Mouse (Mus musculus): ENCODE results near the gene Gpank1. TPM values are rescaled to one million over a fixed set of nuclear protein-coding genes. Genes with fewer than 3 reads are reported as not detected.

The Gpank1 gene
- polyA plus RNA-seq, 1 experiment from 2014 or later, result 10.0 TPM

DNA sequence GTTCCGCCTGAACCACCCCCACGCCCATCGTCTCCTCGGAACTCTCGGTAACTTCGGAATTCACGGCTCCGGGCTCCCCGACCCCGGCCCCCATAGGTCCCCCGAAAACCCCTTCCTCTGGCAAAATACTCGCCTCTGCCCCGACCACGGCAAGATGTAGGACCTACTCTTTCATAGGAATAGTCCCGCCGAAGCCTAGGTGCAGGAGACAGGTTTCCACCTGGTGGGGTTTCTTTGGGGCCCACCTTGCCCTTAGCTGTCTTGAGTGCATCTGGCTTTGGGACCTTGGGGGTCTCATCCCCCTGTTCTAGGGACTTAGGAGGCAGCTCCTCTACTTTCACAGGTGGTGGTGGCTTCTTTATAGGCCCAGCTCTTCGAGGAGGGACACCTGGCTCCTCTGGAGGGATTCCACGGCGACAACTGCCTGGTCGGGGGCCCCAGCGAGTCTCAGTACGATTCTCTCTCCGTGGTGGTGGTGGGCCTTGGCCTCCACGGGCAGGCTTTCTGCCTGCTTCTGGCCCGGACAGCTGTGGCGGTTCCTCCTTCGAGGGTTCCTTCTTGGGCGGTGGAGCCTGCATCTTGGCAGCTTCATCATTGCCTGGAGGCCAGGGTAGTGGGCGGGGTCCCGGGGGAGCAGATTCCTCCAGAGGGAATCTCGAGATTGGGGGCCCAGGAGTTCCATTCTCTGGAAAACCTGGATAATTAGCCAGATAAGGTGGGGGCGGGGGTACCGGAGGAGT is 35.4 kb downstream of the Gpank1 start:
- no peaks in the 10 kb centered on the region for H3K27me3 ChIP-seq (ENCODE audit: control insufficient read depth, insufficient read depth, low read length)
- H3K27ac ChIP-seq (replicated peaks in 1 of 2; ENCODE audit: control insufficient read depth in 1 of 2, insufficient read depth in 1 of 2, low read depth in 2 of 2, low read length in 2 of 2), result no peak overlapping the region
- no peak overlapping the region for H3K9ac ChIP-seq (ENCODE audit: low read length)
- peaks cover 0 to 3% of the 10 kb centered on the region in 2 experiments; a peak in 1 of 4 replicates for H3K4me1 ChIP-seq (ENCODE audit: control insufficient read depth in 2 of 2, insufficient read depth in 2 of 2, low read length in 2 of 2)
- H3K4me3 ChIP-seq (ENCODE audit: control insufficient read depth in 1 of 2, insufficient read depth in 1 of 2, low read depth in 1 of 2, low read length in 2 of 2), result no peak overlapping the region
- no peak overlapping the region for H3K4me2 ChIP-seq (ENCODE audit: low read length)
- WGBS, result 87% methylated on average over 33 of the region's 33 CpGs
- peaks cover 100% of the 10 kb centered on the region for H3K36me3 ChIP-seq (ENCODE audit: control insufficient read depth, insufficient read depth, low read length)
- no peak for ATAC-seq (ENCODE audit: insufficient number of reproducible peaks, insufficient read depth, low FRiP score, low read depth)
- no peaks in the 10 kb centered on the region for H3K9me3 ChIP-seq (ENCODE audit: control insufficient read depth, low read length)

DNA sequence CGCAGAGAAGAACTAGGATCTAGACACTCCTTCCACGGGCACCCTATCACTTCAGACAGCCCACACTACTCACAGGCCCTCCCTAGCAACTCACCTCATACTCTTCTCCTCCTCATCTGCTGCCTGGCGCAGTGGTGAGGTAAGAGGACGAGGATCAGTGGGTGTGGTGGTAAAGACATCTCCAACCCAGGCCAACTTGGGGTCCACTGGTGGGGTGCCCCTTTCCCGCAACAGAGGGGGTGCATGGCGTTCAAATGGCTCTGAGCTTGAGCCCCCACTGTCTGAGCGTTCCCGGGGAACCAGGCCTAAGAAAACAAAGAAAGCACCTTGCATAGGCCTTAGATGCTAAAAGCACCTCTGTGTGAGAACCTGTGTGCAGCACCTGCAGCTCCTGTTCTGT is 36.0 kb downstream of the Gpank1 start:
- WGBS, result 85% methylated on average over 8 of the region's 8 CpGs

DNA sequence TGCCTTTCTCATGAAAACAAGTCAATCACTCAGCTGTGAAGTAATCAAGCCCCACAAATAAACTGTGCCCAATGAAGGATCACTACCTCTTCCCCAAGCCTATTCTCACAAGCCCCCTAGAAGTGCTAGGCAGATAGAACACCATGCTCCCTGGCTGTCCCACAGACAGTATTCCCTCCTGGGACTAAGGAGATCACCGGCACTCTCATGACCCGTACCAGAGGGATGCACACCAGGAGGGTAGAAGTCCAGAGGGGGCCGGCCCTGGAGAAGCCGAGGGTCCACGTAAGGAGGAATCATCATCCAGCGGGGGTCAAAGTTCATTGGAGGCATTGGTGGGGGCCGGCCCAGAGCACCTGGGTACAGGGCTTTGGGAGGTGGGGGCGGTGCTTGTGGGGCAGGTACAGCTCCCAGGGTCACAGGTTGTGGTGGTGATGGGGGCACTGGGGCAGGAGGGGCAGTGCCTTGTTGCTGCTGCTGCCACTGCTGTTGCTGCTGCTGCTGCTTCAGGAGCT is 36.5 kb downstream of the Gpank1 start:
- Histone ChIP-seq H3K4me2 (ENCODE audit: low read length) (no peak overlapping the region), H3K4me1 (ENCODE audit: control insufficient read depth in 2 of 2, insufficient read depth in 2 of 2, low read length in 2 of 2) (peaks cover 3 to 14% of the 10 kb centered on the region in 2 experiments), H3K36me3 (ENCODE audit: control insufficient read depth, insufficient read depth, low read length) (peaks cover 95% of the 10 kb centered on the region), H3K27ac (replicated peaks in 1 of 2; ENCODE audit: control insufficient read depth in 1 of 2, insufficient read depth in 1 of 2, low read depth in 2 of 2, low read length in 2 of 2) (no peak overlapping the region), H3K27me3 (ENCODE audit: control insufficient read depth, insufficient read depth, low read length) (no peaks in the 10 kb centered on the region), H3K4me3 (ENCODE audit: control insufficient read depth in 1 of 2, insufficient read depth in 1 of 2, low read depth in 1 of 2, low read length in 2 of 2) (no peak overlapping the region), H3K9ac (ENCODE audit: low read length) (no peak overlapping the region), H3K9me3 (ENCODE audit: control insufficient read depth, low read length) (no peaks in the 10 kb centered on the region)
- no peak for ATAC-seq (ENCODE audit: insufficient number of reproducible peaks, insufficient read depth, low FRiP score, low read depth)
- 90% methylated on average over 8 of the region's 8 CpGs for WGBS

More for the DNA sequence above, 36.0 kb downstream of the Gpank1 start:
- no peak overlapping the region for H3K4me2 ChIP-seq (ENCODE audit: low read length)
- no peak overlapping the region for H3K27ac ChIP-seq (replicated peaks in 1 of 2; ENCODE audit: control insufficient read depth in 1 of 2, insufficient read depth in 1 of 2, low read depth in 2 of 2, low read length in 2 of 2)
- peaks cover 0 to 9% of the 10 kb centered on the region in 2 experiments; a peak in 2 of 4 replicates for H3K4me1 ChIP-seq (ENCODE audit: control insufficient read depth in 2 of 2, insufficient read depth in 2 of 2, low read length in 2 of 2)
- no peak overlapping the region for H3K9ac ChIP-seq (ENCODE audit: low read length)
- no peak overlapping the region for H3K4me3 ChIP-seq (ENCODE audit: control insufficient read depth in 1 of 2, insufficient read depth in 1 of 2, low read depth in 1 of 2, low read length in 2 of 2)
- ATAC-seq (ENCODE audit: insufficient number of reproducible peaks, insufficient read depth, low FRiP score, low read depth), result no peak
- no peaks in the 10 kb centered on the region for H3K9me3 ChIP-seq (ENCODE audit: control insufficient read depth, low read length)
- peaks cover 100% of the 10 kb centered on the region for H3K36me3 ChIP-seq (ENCODE audit: control insufficient read depth, insufficient read depth, low read length)
- no peaks in the 10 kb centered on the region for H3K27me3 ChIP-seq (ENCODE audit: control insufficient read depth, insufficient read depth, low read length)

DNA sequence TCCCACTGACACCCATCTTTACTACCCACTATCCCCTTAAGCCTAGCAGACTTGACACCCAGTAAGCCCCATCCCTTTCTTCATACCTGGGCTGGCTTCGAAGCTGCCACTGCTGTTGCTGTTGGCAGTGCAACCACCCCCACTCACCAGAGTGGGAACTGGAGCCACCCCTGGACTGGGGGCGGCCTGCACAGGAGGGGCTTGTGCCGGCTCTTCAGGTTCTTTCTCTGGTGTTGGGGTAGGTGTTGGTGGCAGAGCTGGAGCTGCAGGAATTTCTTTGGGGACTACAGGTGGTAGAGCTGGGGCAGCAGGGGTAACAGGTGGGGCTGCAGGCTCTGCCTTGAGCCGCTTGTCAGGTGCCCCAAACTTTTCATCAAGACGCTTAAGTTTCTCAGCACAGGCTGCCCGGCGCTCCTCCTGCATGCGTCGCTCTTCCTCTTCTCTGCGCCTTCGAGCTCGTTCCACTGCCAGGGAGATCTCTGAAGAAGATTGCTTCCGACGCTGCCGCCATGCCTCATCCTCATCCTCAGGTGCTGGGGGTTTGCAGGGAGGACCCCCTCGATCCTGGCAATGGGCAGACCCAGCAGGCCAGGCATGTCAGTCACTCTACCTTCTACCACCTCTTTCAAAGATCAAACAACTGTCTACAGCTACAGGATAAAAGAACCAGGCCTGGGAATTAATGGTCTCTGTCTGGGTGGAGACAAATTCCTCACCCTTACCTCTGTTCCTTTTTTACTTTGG is 37.8 kb downstream of the Gpank1 start:
- H3K36me3 ChIP-seq (ENCODE audit: control insufficient read depth, insufficient read depth, low read length), result peaks cover 82% of the 10 kb centered on the region
- peaks cover 5 to 23% of the 10 kb centered on the region in 2 experiments for H3K4me1 ChIP-seq (ENCODE audit: control insufficient read depth in 2 of 2, insufficient read depth in 2 of 2, low read length in 2 of 2)
- no peak overlapping the region for H3K9ac ChIP-seq (ENCODE audit: low read length)
- H3K9me3 ChIP-seq (ENCODE audit: control insufficient read depth, low read length), result no peaks in the 10 kb centered on the region
- H3K4me3 ChIP-seq (ENCODE audit: control insufficient read depth in 1 of 2, insufficient read depth in 1 of 2, low read depth in 1 of 2, low read length in 2 of 2), result no peak overlapping the region
- 92% methylated on average over 16 of the region's 16 CpGs for WGBS
- H3K27me3 ChIP-seq (ENCODE audit: control insufficient read depth, insufficient read depth, low read length), result no peaks in the 10 kb centered on the region
- ATAC-seq (ENCODE audit: insufficient number of reproducible peaks, insufficient read depth, low FRiP score, low read depth), result no peak
- H3K4me2 ChIP-seq (ENCODE audit: low read length), result no peak overlapping the region
- H3K27ac ChIP-seq (replicated peaks in 1 of 2; ENCODE audit: control insufficient read depth in 1 of 2, insufficient read depth in 1 of 2, low read depth in 2 of 2, low read length in 2 of 2), result no peak overlapping the region

DNA sequence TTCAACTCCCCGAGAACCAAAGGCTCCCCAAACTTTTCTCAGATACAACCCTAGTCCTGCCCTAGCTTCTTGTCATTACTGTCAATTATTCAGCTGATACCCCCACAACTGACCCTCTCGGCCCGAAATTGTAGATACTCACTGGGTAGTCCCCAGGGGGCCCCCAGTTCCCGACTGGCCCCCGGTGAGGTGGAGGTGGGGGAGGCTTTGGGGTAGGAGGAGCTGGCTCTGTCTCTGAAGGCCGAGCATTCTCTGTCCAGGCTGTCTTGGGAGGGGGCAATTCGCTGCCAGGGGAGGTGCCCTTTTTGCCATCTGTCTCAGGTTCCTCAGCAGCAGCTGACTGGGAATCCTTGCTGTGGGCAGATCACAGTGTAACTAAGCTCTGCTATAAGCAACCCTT is 38.4 kb downstream of the Gpank1 start:
- no peak overlapping the region for H3K9ac ChIP-seq (ENCODE audit: low read length)
- 84% methylated on average over 7 of the region's 7 CpGs for whole genome bisulfite sequencing

DNA sequence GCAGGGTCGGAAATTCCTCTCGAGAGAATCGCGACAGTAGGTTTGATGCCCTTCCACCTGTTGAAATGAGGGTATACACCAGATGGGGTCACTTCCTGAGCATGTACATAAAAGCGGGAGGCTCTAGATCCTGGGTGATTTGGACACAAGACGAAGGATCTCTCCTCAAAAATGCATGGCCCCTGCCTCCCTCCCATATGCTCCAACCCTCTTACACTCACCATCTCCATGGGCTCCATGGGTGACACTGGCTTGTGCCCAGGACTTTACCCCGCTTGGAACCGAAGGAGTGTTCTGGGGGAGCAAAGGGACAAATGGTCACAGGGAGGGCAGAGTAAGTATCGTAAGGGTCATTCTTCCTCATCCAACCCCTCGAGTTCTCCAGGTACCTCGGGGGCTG is 40.2 kb downstream of the Gpank1 start:
- no peak for ATAC-seq (ENCODE audit: insufficient number of reproducible peaks, insufficient read depth, low FRiP score, low read depth)
- Histone ChIP-seq H3K27me3 (ENCODE audit: control insufficient read depth, insufficient read depth, low read length) (no peaks in the 10 kb centered on the region), H3K9me3 (ENCODE audit: control insufficient read depth, low read length) (no peaks in the 10 kb centered on the region), H3K4me2 (ENCODE audit: low read length) (no peak overlapping the region), H3K36me3 (ENCODE audit: control insufficient read depth, insufficient read depth, low read length) (peaks cover 58% of the 10 kb centered on the region), H3K4me3 (ENCODE audit: control insufficient read depth in 1 of 2, insufficient read depth in 1 of 2, low read depth in 1 of 2, low read length in 2 of 2) (no peak overlapping the region), H3K4me1 (ENCODE audit: control insufficient read depth in 2 of 2, insufficient read depth in 2 of 2, low read length in 2 of 2) (peaks cover 10 to 31% of the 10 kb centered on the region in 2 experiments), H3K9ac (ENCODE audit: low read length) (peak overlapping the region; percentile 5; the same call in 1 of the 2 replicates), H3K27ac (replicated peaks in 1 of 2; ENCODE audit: control insufficient read depth in 1 of 2, insufficient read depth in 1 of 2, low read depth in 2 of 2, low read length in 2 of 2) (no peak overlapping the region)
- 77% methylated on average over 11 of the region's 11 CpGs for WGBS

More for the DNA sequence above, 38.4 kb downstream of the Gpank1 start:
- H3K4me1 ChIP-seq (ENCODE audit: control insufficient read depth in 2 of 2, insufficient read depth in 2 of 2, low read length in 2 of 2), result peaks cover 5 to 23% of the 10 kb centered on the region in 2 experiments
- H3K27me3 ChIP-seq (ENCODE audit: control insufficient read depth, insufficient read depth, low read length), result no peaks in the 10 kb centered on the region
- H3K36me3 ChIP-seq (ENCODE audit: control insufficient read depth, insufficient read depth, low read length), result peaks cover 76% of the 10 kb centered on the region
- H3K4me3 ChIP-seq (ENCODE audit: control insufficient read depth in 1 of 2, insufficient read depth in 1 of 2, low read depth in 1 of 2, low read length in 2 of 2), result no peak overlapping the region
- ATAC-seq (ENCODE audit: insufficient number of reproducible peaks, insufficient read depth, low FRiP score, low read depth), result no peak
- H3K4me2 ChIP-seq (ENCODE audit: low read length), result no peak overlapping the region
- no peak overlapping the region for H3K27ac ChIP-seq (replicated peaks in 1 of 2; ENCODE audit: control insufficient read depth in 1 of 2, insufficient read depth in 1 of 2, low read depth in 2 of 2, low read length in 2 of 2)
- H3K9me3 ChIP-seq (ENCODE audit: control insufficient read depth, low read length), result no peaks in the 10 kb centered on the region

DNA sequence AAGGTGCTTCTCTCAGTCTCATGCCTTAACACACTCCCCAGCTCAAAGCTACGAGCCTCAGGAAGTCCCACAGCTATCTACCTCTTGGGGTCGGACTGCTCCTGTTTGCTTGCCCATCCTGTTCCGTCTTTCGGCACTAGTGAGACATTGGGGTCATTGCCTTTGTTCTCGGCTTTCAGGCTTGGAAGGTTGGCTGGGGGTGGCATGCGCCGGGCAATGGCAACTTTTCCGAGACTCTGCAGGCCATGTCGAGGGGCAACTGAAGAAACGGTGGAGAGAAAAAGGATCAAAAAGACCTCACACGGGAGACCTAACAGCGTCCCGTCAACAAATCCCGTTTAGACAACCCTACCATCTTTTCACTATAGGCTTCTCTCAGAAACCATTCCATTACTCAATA is 40.9 kb downstream of the Gpank1 start:
- peak overlapping the region; percentile 85 for H3K4me2 ChIP-seq (ENCODE audit: low read length)
- peak overlapping the region; percentile 5; the same call in 1 of the 2 replicates for H3K9ac ChIP-seq (ENCODE audit: low read length)
- H3K27me3 ChIP-seq (ENCODE audit: control insufficient read depth, insufficient read depth, low read length), result no peaks in the 10 kb centered on the region
- H3K4me3 ChIP-seq (ENCODE audit: control insufficient read depth in 1 of 2, insufficient read depth in 1 of 2, low read depth in 1 of 2, low read length in 2 of 2), result peak overlapping the region in 1 of 2 experiments; percentile 100; a peak in 3 of 4 replicates
- WGBS, result 68% methylated on average over 14 of the region's 14 CpGs
- peaks cover 51% of the 10 kb centered on the region for H3K36me3 ChIP-seq (ENCODE audit: control insufficient read depth, insufficient read depth, low read length)
- no peaks in the 10 kb centered on the region for H3K9me3 ChIP-seq (ENCODE audit: control insufficient read depth, low read length)
- no peak overlapping the region for H3K27ac ChIP-seq (replicated peaks in 1 of 2; ENCODE audit: control insufficient read depth in 1 of 2, insufficient read depth in 1 of 2, low read depth in 2 of 2, low read length in 2 of 2)
- ATAC-seq (ENCODE audit: insufficient number of reproducible peaks, insufficient read depth, low FRiP score, low read depth), result no peak
- H3K4me1 ChIP-seq (ENCODE audit: control insufficient read depth in 2 of 2, insufficient read depth in 2 of 2, low read length in 2 of 2), result peaks cover 10 to 31% of the 10 kb centered on the region in 2 experiments

Measured in heart, embryonic 14.5 days (tissue).